Mouse (Mus musculus) testis, adult 2 months (tissue): Measurements from ENCODE around the gene C1rb.

Source experiments
- CTCF ChIP-seq: fragments of 200-500 bp; IDR thresholded peaks from 2 replicates; pipeline ENCODE4 v1.5.1; 2012; ENCODE audit warnings: low read depth, mild to moderate bottlenecking, inconsistent platforms, low read length, moderate library complexity; ENCODE audit not compliant: control insufficient read depth, insufficient read depth, insufficient replicate concordance
- POLR2A ChIP-seq: fragments of 200-500 bp; IDR thresholded peaks from 2 replicates; pipeline ENCODE4 v1.6.1; 2012; ENCODE audit warnings: low read depth, mild to moderate bottlenecking, inconsistent platforms, low read length, moderate library complexity; ENCODE audit not compliant: control insufficient read depth

GRCm38 (mm10) chr6:124593121-124593520 is 23.0 kb downstream of the C1rb start:
- TF ChIP-seq CTCF (no peak), POLR2A (no peak)
